Mouse (Mus musculus) liver, postnatal 0 days (tissue): ENCODE results near the gene Plekho2.

Experiments used
- CTCF ChIP-seq: sonication (generic); IDR thresholded peaks from 2 replicates; pipeline ENCODE4 v1.5.1; 2016; ENCODE audit warnings: antibody characterized with exemption, low read depth
- EP300 ChIP-seq: IDR thresholded peaks from 2 replicates; pipeline ENCODE4 v1.6.1; 2016; ENCODE audit warnings: antibody characterized with exemption, low read depth, mild to moderate bottlenecking

- TF ChIP-seq EP300 (no peak), CTCF (no peak)
These were observed 10.3 kb downstream of the Plekho2 start for GRCm38 (mm10) chr9:65569491-65569971.
